Mouse (Mus musculus) neural tube, embryonic 12.5 days (tissue): Measurements from ENCODE around the gene Drg1. TPM values are rescaled to one million over a fixed set of nuclear protein-coding genes. Genes with fewer than 3 reads are reported as not detected.

Experiments used
- polyA plus RNA-seq: library from polyadenylated mRNA; unstranded; fragments of >200 nt; fragmentation: Nextera tagmentation; extraction: Ambion mirVana; gene quantifications from 2 replicates; pipeline ENCODE4 v1.2.1, GENCODE M21; 2016

The Drg1 gene
- polyA plus RNA-seq, 1 experiment from 2014 or later = 261 TPM

Other genes with a start within 250 kb of the Drg1 start
- gene Sfi1, start 73.0 kb downstream of the Drg1 start, polyA plus RNA-seq = 14.3 and 15.6 TPM in 2 replicates
- 62.0 and 62.5 TPM in 2 replicates for gene Eif4enif1, start 64.0 kb downstream of the Drg1 start, polyA plus RNA-seq
- gene Patz1, start 22.5 kb upstream of the Drg1 start, polyA plus RNA-seq = 115 and 117 TPM in 2 replicates
- gene Pik3ip1, start 64.0 kb upstream of the Drg1 start, polyA plus RNA-seq = 21.2 and 22.6 TPM in 2 replicates
- gene Limk2, start 142.8 kb upstream of the Drg1 start, polyA plus RNA-seq = 117 and 121 TPM in 2 replicates
- gene Rnf185, start 185.9 kb upstream of the Drg1 start, polyA plus RNA-seq = 40.7 and 43.9 TPM in 2 replicates
- 1.0 and 1.3 TPM in 2 replicates for gene Pla2g3, start 221.9 kb upstream of the Drg1 start, polyA plus RNA-seq
- 1.2 and 1.3 TPM in 2 replicates for gene Inpp5j, start 238.4 kb upstream of the Drg1 start, polyA plus RNA-seq
- 61.8 and 69.1 TPM in 2 replicates for gene Selenom, start 248.3 kb upstream of the Drg1 start, polyA plus RNA-seq